Mouse (Mus musculus): ENCODE data around the gene Adora3. TPM values are rescaled to one million over a fixed set of nuclear protein-coding genes. Genes with fewer than 3 reads are reported as not detected.

Adora3 gene
- not detected for polyA plus RNA-seq (2017; shearing (Covaris generic))

DNA sequence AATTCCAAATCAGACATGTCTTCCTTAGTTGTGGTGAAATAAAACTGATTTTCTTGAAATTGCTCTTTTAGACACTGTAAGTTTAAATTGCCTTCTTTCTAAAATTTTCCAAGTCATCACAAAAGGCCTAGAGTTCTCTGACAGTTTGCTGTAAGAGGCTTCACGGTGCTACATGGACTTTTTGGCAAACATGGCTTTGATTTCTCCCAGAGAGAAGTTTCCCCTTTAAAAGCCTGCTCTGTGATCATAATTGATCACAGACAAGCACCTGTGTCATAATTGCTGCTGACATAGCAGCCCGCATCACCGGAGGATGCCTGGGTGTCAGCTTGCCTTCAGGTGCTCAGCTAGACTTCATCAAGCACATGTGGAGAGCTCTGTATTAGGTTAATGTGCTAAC is at the start of gene Adora3, which contains the start of gene Tmigd3:
Gene Adora3 (plus strand): TSS at position 301 of the 400 bp plus-strand sequence.
Gene Tmigd3 (plus strand): TSS at position 346 of the 400 bp plus-strand sequence.

DNA sequence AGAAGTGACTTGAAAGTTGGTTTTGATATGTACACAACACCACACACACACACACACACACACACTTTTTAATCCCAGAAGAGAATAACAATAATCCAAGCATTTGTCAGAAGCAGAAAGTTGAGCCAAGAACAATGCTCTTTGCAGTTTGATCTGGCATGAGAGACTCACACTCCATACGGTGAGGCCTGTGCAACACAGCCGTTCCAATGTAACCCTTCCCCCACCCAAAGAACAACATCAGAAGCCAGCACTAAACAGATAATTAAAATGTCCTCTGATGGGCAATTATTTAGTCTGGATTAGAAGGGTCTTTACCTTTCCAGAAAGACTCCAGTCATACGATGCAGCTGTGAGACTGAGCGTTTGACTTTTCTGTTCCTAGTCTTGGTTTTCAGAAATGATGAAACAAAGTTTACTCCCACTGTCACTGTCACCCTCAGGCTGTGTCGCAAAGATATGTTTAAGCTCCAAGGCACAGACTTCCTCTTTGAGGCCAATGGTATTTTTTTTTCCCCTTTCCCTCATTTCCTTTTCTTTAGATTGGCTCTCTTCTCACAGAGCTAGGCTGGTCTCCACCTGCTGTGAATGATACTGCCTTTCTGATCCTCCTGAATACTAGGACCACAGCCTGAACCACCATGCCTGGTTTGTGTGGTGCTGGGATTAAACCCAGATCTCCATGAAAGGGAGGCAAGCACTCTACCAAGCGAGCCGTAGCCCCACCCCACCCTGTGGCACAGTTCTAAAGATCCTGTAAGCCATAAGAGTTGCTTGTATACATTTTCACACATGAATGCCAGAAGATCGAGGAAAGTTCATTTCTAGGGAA is 61.8 kb downstream of the Adora3 start, which contains the start of gene I830077J02Rik:
Gene I830077J02Rik (minus strand): TSS at position 425 of the 832 bp plus-strand sequence.

Other genes starting within 250 kb of the Adora3 start
- gene Ddx20, start 183.3 kb upstream of the Adora3 start, polyA plus RNA-seq (2017; shearing (Covaris generic)): 20.1 TPM
- gene Inka2, start 166.3 kb upstream of the Adora3 start, polyA plus RNA-seq (2017; shearing (Covaris generic)): 0.35 TPM
- gene Rap1a, start 69.5 kb upstream of the Adora3 start, polyA plus RNA-seq (2017; shearing (Covaris generic)): 193 TPM
- gene Tmigd3, start within 50 bp of the Adora3 start, polyA plus RNA-seq (2017; shearing (Covaris generic)): not detected
- gene I830077J02Rik, start 61.8 kb downstream of the Adora3 start, polyA plus RNA-seq (2017; shearing (Covaris generic)): 1.2 TPM
- gene Wdr77, start 88.5 kb downstream of the Adora3 start, polyA plus RNA-seq (2017; shearing (Covaris generic)): 35.0 TPM
- 265 TPM for gene Atp5f1, start 89.2 kb downstream of the Adora3 start, polyA plus RNA-seq (2017; shearing (Covaris generic))
- 6.4 TPM for gene Ovgp1, start 102.9 kb downstream of the Adora3 start, polyA plus RNA-seq (2017; shearing (Covaris generic))
- 1.5 TPM for gene Pifo, start 143.8 kb downstream of the Adora3 start, polyA plus RNA-seq (2017; shearing (Covaris generic))
- 5.3 TPM for gene Chil5, start 162.0 kb downstream of the Adora3 start, polyA plus RNA-seq (2017; shearing (Covaris generic))
- not detected for gene Chia1, start 242.4 kb downstream of the Adora3 start, polyA plus RNA-seq (2017; shearing (Covaris generic))

Data from effector memory CD4-positive, alpha-beta T cell, adult 7 months (primary cell).